Mouse (Mus musculus) spleen, adult 2 months (tissue): ENCODE results near the gene Bclaf1. TPM values are rescaled to one million over a fixed set of nuclear protein-coding genes. Genes with fewer than 3 reads are reported as not detected.

Experiments
- DNase-seq, 2 experiments: peaks; one replicate each; pipeline versions ENCODE4 v3.0.0 to v3.0.0-alpha.2; 2012 to 2021; ENCODE audit warnings: low spot score in 2 of 2, low read depth in 1 of 2
- H3K27ac ChIP-seq: fragments of 200-500 bp; 2 replicates; pipeline ENCODE4 v1.5.1; 2012; ENCODE audit warnings: low read length, inconsistent platforms; ENCODE audit not compliant: insufficient read depth
- H3K27me3 ChIP-seq: fragments of 200-500 bp; 2 replicates; pipeline ENCODE4 v1.6.1; 2012; ENCODE audit warnings: mild to moderate bottlenecking, moderate library complexity, low read length, inconsistent platforms; ENCODE audit not compliant: control insufficient read depth, insufficient read depth
- H3K36me3 ChIP-seq: fragments of 200-500 bp; 2 replicates; pipeline ENCODE4 v1.6.1; 2012; ENCODE audit warnings: mild to moderate bottlenecking, low read length, inconsistent platforms; ENCODE audit not compliant: control insufficient read depth, insufficient read depth
- H3K4me1 ChIP-seq: fragments of 200-500 bp; 2 replicates; pipeline ENCODE4 v1.6.1; 2011; ENCODE audit warnings: inconsistent platforms; ENCODE audit not compliant: control insufficient read depth, insufficient read depth, insufficient read length
- H3K4me3 ChIP-seq: fragments of 200-500 bp; 2 replicates; pipeline ENCODE4 v1.5.1; 2011; ENCODE audit warnings: mild to moderate bottlenecking, inconsistent platforms; ENCODE audit not compliant: insufficient read depth, insufficient read length; ENCODE audit errors: extremely low read depth
- CTCF ChIP-seq: fragments of 200-500 bp; IDR thresholded peaks from 2 replicates; pipeline ENCODE4 v1.5.1; 2011; ENCODE audit warnings: mild to moderate bottlenecking, inconsistent platforms; ENCODE audit not compliant: insufficient read depth, insufficient read length, insufficient replicate concordance; ENCODE audit errors: extremely low read depth
- POLR2A ChIP-seq: fragments of 200-500 bp; IDR thresholded peaks from 2 replicates; pipeline ENCODE4 v1.6.1; 2011; ENCODE audit warnings: low read depth, low read length, inconsistent platforms
- WGBS: fragments of 180-500 bp; shearing (Covaris S2); methylation state at CpG from one replicate; pipeline ENCODE4 v1.1.7; 2018; 5-methylcytosine and 5-hydroxymethylcytosine counted together
- polyA plus RNA-seq: library from polyadenylated mRNA; depleted of rRNA; stranded (reverse); fragments of >200 nt; gene quantifications from 2 replicates; pipeline ENCODE4 v1.2.3, GENCODE M21; 2012

The Bclaf1 gene
- polyA plus RNA-seq, 1 experiment: 11.5 TPM

DNA sequence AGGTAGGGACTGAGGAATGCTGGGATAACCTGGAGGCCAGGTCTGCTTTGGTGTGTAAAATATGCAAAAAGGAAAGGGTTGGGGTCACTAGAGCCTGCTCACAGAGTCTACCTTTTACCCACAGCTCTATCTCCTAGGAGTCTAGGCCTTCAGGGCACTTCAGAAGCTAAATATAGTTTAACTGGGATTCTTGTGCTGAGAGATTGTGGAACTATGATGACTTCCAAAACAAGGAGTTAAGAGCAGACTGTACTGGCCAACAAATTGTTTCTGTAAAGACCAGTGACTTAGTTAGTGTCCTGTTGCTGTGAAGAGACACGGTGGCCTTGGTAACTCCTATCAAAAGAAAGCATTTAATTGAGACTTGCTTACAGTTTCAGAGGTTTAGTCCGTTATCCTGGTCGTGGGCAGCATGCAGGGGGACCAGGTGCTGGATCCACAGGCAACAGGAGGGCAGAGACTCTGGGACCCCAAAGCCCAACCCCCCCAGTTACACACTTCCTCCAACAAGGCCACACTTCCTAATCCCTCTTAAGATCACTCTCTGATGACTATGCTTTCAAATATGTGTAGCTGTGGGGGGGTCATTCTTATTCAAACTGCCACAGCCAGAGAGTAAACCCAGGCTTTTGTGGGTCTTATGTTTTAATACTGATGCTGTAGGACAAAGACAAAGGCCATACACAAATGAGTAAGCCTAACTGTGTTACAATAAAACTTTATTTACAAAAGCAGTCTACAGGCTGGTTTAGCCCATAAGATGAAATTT is 13.9 kb upstream of the Bclaf1 start:
- 66% methylated on average over 3 of the region's 3 CpGs for WGBS
- H3K4me3 ChIP-seq: no peak overlapping the region
- no peaks in the 10 kb centered on the region for H3K36me3 ChIP-seq
- DNase-seq: no peak
- no peaks in the 10 kb centered on the region for H3K4me1 ChIP-seq
- no peaks in the 10 kb centered on the region for H3K27me3 ChIP-seq
- TF ChIP-seq POLR2A: no peak
- TF ChIP-seq CTCF: no peak
- no peak overlapping the region for H3K27ac ChIP-seq

DNA sequence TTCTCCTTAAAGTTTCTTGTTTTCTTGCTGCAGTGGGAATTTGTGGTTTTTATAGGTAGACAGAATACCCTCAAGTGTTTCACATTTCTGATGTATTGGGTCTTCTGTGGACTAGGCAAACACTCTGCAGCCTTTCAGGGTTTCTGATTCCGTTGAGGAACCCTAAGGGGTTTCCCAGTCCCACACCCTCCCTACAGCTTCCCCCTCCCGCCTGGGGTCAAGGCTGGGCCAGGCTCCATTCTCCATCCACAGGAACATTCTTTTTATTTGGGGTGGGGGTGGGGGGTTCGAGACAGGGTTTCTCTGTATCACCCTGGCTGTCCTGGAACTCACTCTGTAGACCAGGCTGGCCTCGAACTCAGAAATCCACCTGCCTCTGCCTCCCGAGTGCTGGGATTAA is 13.2 kb upstream of the Bclaf1 start:
- 87% methylated on average over 5 of the region's 5 CpGs for WGBS
- H3K4me3 ChIP-seq: no peak overlapping the region

DNA sequence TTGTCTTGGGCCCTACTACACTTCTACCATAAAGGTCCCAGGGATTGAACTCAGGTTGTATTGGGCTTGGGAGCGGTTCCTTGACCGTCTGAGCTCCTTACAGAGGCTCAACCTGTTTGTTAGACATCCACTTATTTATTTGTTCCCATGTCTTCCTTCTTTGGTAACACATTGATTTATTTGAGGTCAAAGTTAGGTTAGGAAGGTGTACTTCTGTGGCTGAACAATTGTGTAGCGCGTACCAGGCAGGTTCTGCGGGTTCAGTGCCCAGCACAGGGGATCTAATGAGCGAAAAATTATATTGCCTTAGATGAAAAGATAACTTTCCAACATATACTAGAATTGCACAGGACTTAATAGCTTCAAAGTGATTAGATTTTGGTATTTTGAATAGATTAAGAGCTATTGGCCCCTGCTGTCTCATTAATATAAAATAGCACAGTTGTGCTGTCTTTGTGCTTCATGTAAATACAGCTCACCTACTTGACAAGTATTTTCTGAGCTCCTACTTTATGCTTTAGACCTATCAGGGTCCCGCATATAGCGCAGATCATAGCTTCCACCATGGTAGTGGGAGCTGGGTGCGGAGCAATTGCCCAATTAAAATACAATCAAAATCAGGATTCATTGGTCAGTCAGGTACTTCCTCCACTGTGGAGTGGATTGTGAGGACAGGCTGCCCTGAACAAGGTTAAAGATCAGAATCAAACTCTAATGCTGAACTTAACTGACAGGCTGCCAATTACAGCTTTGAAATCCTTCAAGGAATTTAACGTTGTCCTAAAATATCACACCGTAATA is 1.1 kb upstream of the Bclaf1 start:
- WGBS: 58% methylated on average over 11 of the region's 11 CpGs
- no peak for DNase-seq
- no peaks in the 10 kb centered on the region for H3K27me3 ChIP-seq
- peak overlapping the region; percentile 100 for H3K27ac ChIP-seq
- H3K4me1 ChIP-seq: peaks cover 3% of the 10 kb centered on the region; the same call in 1 of the 2 replicates
- H3K4me3 ChIP-seq: peak overlapping the region; percentile 85
- TF ChIP-seq CTCF (no peak), POLR2A (no peak)
- no peaks in the 10 kb centered on the region for H3K36me3 ChIP-seq

More for the DNA sequence above, 13.2 kb upstream of the Bclaf1 start:
- DNase-seq: no peak
- Histone ChIP-seq H3K27me3 (no peaks in the 10 kb centered on the region), H3K36me3 (no peaks in the 10 kb centered on the region), H3K4me1 (no peaks in the 10 kb centered on the region), H3K27ac (no peak overlapping the region)
- TF ChIP-seq POLR2A (no peak), CTCF (no peak)

DNA sequence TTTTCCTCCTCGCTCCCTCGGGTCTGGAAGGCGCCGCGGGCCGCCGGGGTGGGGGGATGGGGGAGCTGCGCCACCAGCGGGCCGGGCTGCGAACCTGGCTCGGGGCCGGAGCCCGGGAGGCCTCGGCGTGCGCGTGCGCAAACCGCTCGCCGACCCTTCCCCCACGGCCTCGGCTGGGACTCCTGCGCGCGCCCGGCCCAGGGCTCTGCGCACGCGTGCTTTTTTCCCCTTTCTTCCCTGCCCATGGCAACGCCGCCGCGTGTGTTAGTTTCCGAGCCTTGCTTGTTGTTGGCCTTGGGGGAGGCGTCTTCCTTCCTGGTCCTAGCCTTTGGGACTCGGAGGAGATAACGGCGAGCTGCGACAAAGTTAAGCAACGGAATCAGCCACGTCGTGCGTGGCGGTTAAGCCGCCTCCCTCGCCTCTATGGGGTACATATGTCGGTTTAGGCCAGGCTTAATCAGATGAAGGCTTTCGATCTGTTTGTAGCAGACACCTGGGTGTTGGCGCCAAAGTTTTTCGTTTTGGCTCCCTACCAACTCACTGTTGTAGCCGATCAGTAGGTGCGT is 550 bp downstream of the Bclaf1 start:
- peak overlapping the region; percentile 94 for H3K4me3 ChIP-seq
- TF ChIP-seq POLR2A (no peak), CTCF (no peak)
- no peaks in the 10 kb centered on the region for H3K36me3 ChIP-seq
- no peaks in the 10 kb centered on the region for H3K27me3 ChIP-seq
- under 1% methylated on average over 53 of the region's 54 CpGs for WGBS
- peak overlapping the region; percentile 97 for H3K27ac ChIP-seq
- DNase-seq: peak; percentile 61 to 84
- H3K4me1 ChIP-seq: peaks cover 3% of the 10 kb centered on the region; the same call in 1 of the 2 replicates

DNA sequence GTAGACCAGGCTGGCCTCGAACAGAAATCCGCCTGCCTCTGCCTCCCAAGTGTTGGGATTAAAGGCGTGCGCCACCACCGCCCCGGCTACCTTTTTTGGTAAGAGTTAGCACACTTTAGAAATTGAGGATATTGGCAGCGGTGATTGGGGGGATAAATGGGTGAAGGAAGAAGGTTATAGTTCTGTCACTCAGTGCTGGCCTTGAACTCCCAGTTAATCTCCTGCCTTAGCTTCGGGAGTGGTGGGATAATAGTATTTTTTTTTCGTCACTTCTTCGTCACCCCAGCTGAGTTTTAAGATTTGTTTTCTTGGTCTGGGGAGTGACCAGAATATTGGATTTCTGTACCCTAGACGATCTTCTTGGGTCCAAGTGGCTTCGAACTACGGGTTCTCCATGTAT is 1.2 kb downstream of the Bclaf1 start:
- DNase-seq: no peak
- H3K4me3 ChIP-seq: peak overlapping the region; percentile 94
- no peaks in the 10 kb centered on the region for H3K27me3 ChIP-seq
- WGBS: 35% methylated on average over 13 of the region's 13 CpGs
- no peak overlapping the region for H3K27ac ChIP-seq
- peaks cover 3% of the 10 kb centered on the region; the same call in 1 of the 2 replicates for H3K4me1 ChIP-seq
- TF ChIP-seq POLR2A: no peak
- no peak for TF ChIP-seq CTCF
- H3K36me3 ChIP-seq: peaks cover 1% of the 10 kb centered on the region; the same call in 1 of the 2 replicates

DNA sequence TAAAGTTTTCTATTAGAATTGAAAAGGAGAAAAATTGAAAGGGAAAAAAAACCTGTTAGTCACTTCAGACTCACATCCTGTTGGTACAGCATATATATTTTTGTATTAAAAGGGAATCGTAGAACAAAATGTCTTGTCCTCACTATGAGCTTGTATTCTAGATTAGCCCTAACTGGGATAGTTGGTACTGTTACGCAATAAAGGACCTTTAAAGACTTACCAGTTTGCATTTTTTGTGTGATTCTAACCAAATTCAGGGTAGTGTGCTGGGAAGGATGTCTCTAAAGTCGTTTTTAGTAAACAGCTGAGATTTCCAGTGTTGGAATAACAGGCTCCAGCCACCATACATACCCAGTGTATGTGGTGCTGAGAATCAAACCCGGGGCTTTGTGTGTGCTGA is 1.7 kb downstream of the Bclaf1 start:
- WGBS: 42% methylated on average over 4 of the region's 4 CpGs
- no peak overlapping the region; the same call in 1 of the 2 replicates for H3K4me3 ChIP-seq
- no peak overlapping the region for H3K27ac ChIP-seq
- no peaks in the 10 kb centered on the region for H3K27me3 ChIP-seq
- TF ChIP-seq POLR2A (no peak), CTCF (no peak)
- no peak for DNase-seq
- H3K4me1 ChIP-seq: peaks cover 3% of the 10 kb centered on the region; the same call in 1 of the 2 replicates
- H3K36me3 ChIP-seq: peaks cover 1% of the 10 kb centered on the region
